Mouse (Mus musculus) adipocyte (in vitro differentiated cells): ENCODE data around the gene Bace1.
A peak's percentile ranks its signal among the peaks of the same experiment; 100 is the strongest.

Experiments used
- DNase-seq: peaks from one replicate; pipeline ENCODE4 v3.0.0-alpha.2; 2016; ENCODE audit warnings: low spot score

The Bace1 gene

DNA sequence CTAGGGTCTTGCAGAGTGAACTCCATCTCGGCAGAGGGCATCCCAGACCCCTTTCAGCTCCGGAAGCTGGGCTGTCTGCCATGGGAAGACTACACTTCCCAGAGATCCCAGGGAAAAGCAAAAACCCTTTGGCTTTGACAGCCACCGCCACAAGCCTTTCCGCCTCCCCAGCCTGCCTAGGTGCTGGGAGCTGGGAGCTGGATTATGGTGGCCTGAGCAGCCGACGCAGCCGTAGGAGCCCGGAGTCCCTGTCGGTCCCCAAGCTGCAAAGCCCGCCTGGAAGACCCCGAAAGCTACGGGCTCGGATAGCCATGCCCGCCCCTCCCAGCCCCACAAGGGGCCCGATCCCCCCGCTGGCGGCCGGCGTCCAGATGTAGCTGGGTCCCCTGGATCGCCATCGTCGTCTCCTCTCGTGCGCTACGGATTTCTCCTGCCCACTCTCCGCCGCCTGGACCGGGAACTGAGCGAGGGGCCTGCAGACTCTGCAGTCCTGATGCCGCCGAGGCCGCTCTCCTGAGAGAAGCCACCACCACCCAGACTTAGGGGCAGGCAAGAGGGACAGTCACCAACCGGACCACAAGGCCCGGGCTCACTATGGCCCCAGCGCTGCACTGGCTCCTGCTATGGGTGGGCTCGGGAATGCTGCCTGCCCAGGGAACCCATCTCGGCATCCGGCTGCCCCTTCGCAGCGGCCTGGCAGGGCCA, at the start of gene Bace1:
Bace1 (plus strand) TSS at position 147 of the 705 bp plus-strand sequence.
- DNase-seq, result peak; percentile 84

DNA sequence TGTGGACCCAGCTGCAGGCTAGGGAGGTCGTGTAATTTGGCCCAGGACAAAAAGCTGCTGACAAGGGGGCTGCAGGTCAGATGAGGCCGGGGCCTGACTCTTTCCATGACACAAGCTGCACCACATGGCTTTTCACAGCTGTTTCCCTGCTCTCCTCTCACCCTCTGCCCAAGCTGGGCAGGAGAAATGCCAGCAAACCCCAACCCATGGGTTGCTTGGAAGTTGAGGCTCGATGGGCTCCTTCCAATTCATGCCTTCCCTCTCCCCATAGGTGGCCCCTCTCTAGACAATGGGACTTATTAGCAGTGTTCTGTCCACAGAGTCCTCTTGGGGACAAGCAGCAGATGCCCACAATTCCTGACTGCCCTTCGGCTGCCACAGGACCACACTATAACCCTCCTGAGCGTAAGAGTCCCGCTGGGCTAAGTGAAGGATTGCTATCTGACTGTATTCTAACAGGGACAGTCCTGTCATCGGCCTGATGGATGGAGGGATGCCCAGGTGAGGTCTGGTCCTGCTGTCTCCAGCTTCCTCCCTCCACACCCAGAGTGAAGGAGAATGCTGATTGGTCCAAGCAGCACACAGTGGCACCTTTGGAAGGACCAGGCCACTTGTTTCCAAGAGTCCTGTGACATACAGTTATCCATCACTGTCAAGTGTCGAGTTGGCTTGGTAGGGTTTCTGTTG, 46.8 kb upstream of the Bace1 start:
- DNase-seq, result no peak

DNA sequence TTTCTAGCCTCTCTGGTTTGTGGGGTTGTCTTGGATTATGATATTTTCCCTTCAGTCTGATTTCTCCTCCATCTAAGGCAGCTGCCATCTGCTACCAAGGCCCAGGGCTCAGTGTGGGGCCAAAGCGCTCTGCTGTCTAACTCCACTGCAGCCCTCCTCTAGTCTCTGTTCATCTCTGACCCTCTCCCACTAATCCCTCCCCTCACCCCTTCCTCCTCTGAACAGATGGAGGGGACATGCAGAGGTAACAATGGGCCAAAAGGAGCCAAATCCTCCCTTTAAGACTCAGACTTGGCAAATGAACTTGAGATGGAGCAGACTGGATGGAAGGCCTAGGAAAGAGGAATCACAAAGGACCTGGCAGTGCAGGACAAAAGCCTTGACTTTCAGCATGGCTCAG, 46.1 kb upstream of the Bace1 start:
- no peak for DNase-seq

DNA sequence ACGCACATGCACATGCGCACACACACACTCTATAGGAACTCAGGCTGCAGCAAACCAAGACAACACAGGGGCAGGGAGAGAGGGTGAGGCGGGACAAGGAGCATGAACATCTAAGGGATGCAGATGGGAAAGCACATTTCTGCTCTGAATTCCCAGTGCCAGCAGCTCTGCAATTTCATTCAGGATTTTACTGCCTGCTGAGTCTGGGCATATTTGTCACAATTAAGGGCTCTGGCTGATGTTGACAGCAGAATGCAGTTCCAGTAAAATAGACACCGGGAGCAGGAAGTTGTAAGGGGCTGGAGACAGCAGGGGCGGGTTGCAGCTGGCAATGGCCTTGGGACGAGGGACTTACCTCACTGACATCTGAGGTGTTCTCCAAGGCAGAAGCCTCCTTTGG, 44.7 kb upstream of the Bace1 start:
- no peak for DNase-seq

DNA sequence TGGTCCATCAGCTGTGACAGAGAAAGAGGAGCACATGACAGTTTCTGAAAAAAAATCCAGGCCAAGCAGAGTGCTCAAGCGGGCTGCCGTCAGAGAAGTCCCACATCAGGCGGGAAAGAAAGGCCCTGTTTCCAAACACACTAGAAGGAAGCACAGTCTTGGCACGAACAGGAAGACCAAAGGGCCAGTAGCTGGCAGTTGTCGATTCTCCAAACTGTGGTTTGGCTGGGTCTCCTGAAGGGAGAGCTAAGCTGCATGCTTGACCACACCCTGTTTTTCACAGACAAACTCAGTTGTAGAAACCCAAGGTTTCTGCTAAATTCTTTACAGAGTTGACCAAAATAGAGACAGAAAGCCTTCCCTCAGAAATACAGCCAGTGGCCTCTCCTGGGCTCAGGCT, 42.7 kb upstream of the Bace1 start:
- DNase-seq, result peak; percentile 84

DNA sequence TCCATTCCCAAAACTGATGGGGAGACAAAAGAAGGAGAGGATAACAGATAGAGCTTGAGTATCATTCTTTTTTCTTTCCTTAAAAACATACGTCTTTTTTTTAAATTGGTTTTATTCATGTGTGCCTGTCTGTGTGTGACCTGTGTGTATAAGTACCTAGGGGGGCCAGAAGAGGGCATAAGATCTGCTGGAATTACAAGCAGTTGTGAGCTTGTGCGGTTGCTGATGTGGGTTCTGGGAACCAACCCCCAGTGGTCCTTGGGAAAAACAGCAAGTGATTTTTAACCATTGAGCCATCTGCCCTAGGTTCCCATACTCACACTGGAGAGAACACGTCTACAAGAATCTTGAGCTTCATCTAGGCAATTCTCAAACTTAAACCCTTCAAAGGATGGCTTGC, 41.1 kb upstream of the Bace1 start:
- DNase-seq, result no peak

DNA sequence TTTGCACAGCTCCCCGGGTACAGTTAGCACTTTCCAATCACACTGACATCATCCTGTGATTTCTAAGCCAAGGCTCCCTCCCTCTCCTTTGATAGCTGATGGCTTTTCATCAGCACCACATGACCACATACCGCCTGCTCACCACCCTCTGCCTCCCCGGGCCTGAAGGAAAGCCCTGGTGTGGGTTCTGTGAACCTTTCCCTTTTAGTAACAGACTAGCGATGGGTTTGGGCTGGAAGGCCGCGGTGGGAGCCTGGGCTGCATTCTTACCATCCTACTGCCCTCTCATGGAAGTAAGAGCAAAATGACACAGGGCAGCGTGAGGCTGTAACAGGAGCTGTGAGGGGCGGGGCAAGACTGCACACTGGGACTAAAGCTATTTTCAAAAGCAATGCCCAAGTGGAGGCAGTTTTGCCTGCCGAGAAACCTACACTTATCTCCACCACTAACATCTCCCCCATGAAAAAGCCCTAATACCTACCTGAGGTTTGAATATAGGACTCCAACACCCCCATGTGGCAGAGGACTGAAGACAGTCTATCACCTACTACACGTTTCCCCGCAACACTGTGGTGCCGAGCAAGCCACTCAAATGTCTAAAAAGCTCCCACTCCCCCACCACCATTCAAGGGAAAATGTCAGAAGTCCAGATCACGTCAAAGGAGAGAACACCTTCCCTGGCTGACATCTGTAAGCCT, 39.8 kb upstream of the Bace1 start:
- peak; percentile 8 for DNase-seq

DNA sequence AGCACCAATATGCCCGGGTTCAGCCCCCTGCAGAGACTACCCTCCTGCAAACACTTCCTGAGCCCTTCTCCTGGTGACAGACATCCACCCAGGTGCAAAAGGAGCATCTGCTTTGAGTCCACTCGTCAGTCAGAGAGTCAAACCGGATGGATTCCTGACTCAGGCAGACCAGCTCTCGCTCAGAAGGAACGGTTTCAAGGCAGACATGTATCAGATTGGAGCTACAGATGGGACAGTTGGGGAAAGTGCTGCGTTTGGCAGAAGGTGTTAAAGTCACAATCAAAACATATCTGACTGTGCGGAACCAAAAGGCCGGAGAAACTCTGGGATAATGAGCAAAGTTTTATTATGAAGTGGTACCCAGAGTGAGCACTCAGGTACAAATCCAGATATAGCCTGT, 39.0 kb upstream of the Bace1 start:
- DNase-seq, result no peak

DNA sequence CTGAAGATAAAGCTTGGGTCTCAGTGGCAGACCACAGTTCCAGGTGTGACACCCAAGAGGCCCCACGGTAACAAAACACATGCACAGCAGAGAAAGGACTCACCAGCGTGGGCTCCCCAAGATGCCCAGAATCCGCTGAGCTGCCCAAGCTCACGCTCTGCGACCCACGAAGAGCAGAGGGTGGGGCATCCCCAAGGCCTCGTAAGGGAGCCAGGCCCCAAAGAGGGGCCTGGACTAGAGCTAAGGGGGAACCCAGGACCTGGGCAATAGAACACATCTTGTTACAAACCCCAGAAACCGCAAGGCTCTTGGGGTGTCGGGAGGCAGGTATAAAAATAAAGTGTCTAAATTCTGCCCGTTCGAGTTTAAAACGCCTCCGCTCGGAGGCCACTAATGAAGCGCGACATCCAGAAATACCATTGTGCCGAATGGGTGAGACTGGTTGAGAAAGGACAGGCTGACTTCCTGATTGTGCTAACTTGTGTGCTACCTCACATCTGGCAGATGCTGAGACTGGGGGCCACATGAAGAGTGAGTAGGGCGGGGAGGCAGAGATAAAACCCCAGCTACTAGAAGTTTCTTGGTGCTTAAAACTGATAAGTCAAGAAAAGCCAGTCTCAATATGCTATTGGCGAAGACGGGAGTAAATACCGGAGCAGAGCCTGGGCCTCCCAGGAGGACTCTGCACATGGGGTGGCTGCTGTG, 35.2 kb upstream of the Bace1 start:
- DNase-seq, result no peak

DNA sequence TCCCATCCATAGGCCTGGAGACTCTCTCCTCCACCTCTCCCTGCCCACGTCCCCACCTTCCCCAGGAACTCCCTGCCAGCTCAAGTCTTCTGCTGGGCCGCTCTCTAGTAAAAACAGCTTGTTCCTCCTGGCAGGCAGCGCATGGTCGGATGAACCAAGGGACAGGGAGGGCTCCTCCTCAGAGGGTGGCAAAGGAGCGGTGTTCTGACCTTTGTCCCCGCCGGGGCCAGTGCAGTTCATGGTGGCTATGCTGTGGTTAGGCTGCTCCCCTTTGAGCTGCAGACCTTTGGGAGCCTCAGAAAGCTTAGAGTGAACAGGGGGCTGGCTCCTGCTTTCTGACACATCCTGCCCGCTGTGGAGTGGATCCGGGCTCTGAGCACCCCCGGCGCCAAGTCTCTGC, 31.5 kb upstream of the Bace1 start:
- DNase-seq, result no peak

DNA sequence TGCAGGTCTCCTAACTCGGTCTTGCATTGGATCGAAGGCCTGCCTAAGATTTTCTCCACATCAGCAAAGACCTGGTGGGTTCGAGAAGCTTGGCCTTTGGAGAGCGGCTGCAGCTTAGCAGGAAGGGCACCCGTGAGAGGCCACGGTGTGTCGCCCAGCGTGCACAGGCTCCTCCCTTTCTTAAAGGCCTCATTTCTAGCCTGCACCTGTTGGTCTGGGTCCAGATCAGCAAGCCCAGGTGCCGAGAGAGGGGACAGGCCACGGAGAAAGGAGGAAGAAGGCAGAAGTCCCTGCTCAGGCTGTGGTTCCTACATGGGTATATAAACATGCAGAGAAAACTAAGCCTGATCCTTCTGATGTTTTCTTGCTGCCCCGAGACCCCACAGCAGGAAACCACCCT, 31.0 kb upstream of the Bace1 start:
- DNase-seq, result no peak

DNA sequence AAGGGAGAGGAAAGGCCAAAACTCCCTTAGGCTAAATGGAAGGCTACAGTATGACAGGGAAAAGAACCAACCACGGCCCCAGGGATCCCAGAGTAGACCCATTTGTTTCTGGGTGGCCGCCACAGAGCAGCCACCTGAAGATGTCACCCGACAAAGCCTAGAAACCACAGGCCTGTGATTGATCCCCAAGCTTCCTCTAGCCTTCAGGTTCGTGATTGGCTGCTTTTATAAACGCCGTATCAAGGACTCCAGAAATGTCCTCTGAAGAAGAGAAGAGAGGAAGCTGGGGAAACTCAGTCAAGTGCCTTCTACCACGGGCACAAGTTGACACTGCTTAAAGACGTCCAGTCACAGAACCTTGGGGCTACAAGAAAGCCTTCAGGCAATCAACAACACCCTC, 30.6 kb upstream of the Bace1 start:
- DNase-seq, result no peak

DNA sequence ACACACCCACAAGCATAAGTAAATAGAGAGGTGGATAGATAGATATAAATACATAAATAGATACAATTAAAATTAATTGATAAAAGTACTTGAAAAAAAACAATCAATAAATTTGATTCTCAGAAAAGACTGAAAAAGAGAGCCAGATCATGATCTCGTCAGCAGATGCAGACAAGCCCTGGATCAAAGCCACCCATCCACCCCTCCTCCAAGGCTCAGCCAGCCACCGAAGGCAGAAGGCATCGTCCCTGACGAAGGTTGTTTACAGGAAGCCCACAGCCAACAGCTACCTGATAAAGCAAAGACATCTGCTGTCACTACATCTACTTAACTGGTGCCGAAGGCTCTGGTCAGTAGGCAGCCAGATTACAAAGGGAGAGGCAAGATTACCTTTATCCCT, 26.4 kb upstream of the Bace1 start:
- DNase-seq, result no peak

DNA sequence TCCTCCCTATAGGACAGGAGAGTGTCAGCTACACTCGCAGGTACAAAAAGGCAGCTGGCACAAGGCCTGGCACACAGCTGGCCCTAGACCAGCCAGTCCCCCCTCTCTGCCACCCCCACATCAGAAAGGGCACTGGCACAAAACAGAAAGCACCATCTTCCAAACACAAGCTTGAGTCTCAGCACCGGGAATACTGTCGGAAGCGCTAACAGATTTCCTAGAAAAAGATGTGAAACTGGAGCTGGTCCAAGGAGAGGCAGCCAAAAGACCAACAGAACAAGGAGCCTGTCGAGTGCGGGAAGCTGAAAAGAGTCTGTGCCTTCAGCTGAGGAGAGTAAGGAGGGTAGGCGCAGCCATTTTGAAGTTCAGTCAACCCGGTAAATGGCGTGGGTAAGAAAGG, 23.3 kb upstream of the Bace1 start:
- peak; percentile 31 for DNase-seq

DNA sequence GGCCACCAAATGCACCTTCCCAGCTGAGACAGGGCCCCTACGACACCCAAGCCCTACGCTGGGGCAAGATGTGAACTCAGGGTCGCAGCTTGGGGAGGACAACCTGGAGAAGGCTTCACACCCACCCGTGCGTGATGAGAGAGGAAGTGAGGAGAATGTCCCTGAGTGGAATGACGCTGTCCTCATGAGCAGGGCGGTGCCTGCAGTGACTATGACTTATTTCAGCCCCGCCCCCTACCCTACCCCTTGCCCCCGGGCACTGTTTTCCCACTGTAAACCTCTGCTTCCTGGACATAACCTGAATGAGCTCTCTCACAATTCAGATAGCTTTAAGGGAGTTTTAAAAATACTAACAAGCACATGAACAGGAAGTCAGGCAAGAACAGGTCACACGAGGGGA, 22.9 kb upstream of the Bace1 start:
- DNase-seq, result no peak

DNA sequence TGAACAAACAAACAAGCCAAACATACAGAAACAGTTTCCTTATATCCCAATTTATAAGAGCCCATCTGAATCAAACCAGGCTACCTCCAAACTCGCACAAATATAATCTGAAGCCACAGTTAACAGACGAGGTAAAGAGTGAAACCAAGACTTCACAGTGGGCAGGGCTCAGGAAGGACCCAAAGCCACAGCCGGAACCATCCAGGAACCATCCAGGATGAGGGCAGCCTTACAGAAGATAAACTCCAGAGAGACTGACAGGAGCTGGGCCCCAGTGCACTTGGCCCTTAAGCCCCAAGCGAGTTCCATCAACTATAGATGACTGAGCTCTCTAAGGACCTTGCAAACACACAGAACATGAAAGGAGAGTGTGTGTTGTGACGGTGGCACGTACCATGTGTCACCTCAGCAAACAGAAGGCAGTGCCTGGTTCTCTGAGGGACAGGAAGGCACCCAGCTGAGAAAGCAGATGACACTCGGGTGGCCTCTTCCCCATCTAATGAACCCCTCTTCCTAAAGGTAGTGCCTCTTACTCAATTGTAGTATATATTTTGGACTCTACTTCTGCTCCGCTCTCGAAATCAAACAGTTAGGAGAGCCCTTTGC, 19.9 kb upstream of the Bace1 start:
- DNase-seq, result no peak

DNA sequence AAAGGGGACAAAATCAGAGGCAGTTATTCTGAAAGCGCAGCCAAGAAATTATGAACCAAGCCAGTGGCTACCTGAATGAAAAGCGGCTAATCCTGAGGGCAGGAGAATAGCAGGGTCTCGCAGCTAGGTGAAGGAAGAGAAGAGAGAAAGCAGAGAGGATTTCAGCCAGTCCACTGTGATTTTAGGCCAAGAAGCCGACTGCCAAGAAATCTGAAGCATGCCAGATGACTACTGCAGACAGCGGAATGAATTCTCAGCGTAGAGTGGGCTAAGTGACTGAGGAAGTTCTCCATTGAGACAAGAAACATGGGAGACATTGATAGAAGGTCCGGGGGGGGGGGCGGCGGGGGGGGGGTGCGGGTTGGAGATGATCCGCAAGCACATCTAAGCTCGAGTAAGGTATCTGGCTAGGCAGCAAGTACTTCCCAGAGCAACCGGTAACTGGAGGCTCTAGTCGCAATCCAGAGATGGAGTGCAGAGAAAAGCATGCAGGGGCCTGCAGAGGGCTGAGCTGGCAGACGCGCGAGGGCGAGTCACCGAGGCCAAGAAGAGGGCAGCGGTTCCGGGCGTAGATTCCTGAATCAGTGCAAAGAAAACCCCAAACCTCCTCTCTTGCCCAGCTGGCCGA, 10.6 kb upstream of the Bace1 start:
- peak; percentile 54 for DNase-seq

DNA sequence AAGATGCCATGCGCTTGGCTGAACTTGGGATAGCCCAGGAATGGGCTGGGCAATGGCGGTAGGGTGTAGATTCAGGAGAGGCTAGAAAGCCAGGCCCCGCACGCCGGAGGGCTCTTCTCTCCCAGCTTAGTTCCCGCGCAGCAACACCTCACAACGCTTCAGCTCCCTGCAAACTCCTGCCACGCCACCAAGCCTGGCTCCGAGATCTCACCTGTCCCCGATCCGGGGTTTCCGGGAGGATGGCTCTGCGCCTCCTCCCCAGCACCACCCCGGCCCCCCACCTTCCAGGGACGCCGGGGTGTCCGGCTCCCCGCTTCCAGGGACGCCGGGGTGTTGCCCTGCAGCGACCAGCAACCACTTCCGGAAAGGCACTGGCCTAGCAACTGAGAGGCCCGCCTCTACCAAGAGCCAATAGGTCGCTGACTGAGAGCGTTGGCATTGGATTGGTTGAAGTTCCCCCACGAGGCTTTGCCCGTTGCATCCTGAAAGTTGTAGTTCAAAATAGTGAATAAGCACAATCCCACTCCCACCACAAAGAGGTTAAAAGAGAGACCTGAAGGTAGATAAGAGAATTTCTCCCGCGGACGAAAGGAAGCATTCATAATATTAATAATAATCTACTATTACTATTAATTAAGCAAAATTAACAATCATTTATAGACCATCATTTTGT, 10.0 kb upstream of the Bace1 start, which contains the start of gene Cep164:
Cep164 (minus strand) TSS at position 401 of the 673 bp plus-strand sequence.
- peak; percentile 91 for DNase-seq

DNA sequence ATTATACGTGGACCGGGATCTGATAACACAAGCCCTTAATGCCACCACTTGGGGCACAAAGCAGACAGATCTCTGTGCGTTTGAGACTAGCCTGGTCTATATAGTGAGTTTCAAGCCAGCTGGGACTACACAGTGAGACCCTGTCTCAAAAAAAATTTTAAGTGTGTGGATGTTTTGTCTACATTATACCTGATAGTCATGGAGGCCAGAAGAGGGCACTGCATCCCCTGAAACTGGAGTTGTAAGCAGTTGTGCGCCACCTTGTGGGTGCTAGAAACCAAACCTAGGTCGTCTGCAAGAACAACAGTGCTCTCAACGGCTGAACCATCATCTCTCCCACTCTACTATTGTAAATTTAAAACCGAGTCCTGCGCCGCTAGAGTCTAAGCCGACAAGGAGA, 9.3 kb upstream of the Bace1 start:
- peak; percentile 73 for DNase-seq

DNA sequence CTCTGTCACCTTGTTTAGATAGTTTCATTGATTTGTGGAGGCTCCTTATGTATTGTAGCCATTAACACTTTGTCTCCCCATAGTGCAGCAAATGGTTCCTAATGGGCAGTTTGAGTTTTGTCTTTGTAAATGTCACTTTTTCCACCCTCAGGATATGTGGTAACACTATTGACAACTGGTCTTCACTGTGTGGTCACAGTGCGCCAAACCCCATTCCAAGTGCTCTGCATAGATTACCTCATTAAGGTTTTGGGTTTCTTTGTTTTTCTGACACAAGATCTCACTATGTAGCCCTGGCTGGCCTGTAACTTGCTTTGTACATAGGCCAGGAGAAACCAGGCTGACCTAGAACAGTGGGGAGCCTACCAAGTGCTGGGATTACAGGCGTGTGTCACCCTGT, 5.5 kb upstream of the Bace1 start:
- DNase-seq, result no peak

DNA sequence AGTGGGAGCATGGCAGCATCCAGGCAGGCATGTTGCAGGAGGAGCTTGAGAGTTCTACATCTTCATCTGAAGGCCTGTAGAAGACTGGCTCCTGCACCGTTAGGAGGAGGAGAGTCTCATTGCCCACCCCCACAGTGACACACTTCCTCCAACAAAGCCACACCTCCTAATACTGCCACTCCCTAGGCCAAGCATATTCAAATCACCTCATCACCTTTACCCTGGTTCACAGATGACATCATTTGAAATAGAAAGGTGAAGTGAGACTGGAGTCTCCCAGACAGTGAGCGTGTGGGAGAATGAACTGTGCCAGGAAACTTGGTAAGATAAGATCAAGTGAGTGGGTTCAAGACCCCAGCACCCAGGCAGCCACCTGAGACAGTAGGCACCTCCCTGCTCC, 4.9 kb upstream of the Bace1 start:
- DNase-seq, result no peak
